Comparison of ENCODE assay signal across 8 mouse cellular contexts in genomic region chr2:80266894-80267293, GRCm38 (mm10). TPM values are rescaled to one million over a fixed set of nuclear protein-coding genes. Genes with fewer than 3 reads are reported as not detected.
DNase-seq lines count a peak whose midpoint lies in the region; ATAC-seq lines count a peak whose summit lies in the region.

No protein-coding gene starts in this region.

- no peaks in the 10 kb centered on the region for H3K27me3 ChIP-seq in hindbrain, embryonic 14.5 days (ENCODE audit: control insufficient read depth, insufficient read depth, low read length)

- no peak overlapping the region for H3K27ac ChIP-seq in hindbrain, embryonic 14.5 days

- 24% methylated on average over 11 of the region's 11 CpGs for WGBS in hindbrain, embryonic 14.5 days

- no peak overlapping the region for H3K9ac ChIP-seq in hindbrain, embryonic 14.5 days

- ATAC-seq in hindbrain, embryonic 14.5 days (ENCODE audit: low FRiP score): peak; percentile 59

- H3K4me1 ChIP-seq in hindbrain, embryonic 14.5 days (replicated peaks; ENCODE audit: control insufficient read depth, insufficient read depth, low read length): no peaks in the 10 kb centered on the region

- no peaks in the 10 kb centered on the region for H3K36me3 ChIP-seq in hindbrain, embryonic 14.5 days (replicated peaks; ENCODE audit: control insufficient read depth, insufficient read depth)

- no peaks in the 10 kb centered on the region for H3K9me3 ChIP-seq in hindbrain, embryonic 14.5 days (ENCODE audit: control insufficient read depth, low read length)

- DNase-seq in T-cell, adult 2 months (ENCODE audit: low spot score): peak; percentile 16
- DNase-seq in cerebellum, postnatal 10 days: peak; percentile 73 to 81
- peak; percentile 46 to 66 for DNase-seq in frontal cortex, postnatal 10 days (ENCODE audit: low spot score in 2 of 2)
- DNase-seq in hindbrain, embryonic 14.5 days (ENCODE audit: low spot score): peak; percentile 80
- peak; percentile 43 to 62 for DNase-seq in layer of hippocampus, postnatal 25 days (ENCODE audit: extremely low spot score in 1 of 2, low spot score in 1 of 2)
- DNase-seq in lung, postnatal 14 days: peak; percentile 63
- peak; percentile 23 for DNase-seq in retina, adult 2 months (ENCODE audit: low read depth, low spot score)
- DNase-seq in yolk sac, embryonic 10.5 days (ENCODE audit: low spot score): peak; percentile 32

- no peak overlapping the region for H3K4me3 ChIP-seq in hindbrain, embryonic 14.5 days (replicated peaks; ENCODE audit: low read length)

- H3K4me2 ChIP-seq in hindbrain, embryonic 14.5 days (replicated peaks): 0 out of 2 replicates have a peak overlapping the region, but pooled peaks have one; percentile 8

RNA-seq across cellular contexts. Expression of gene Prdx6b, which starts 25.4 kb away (rescaled TPM):
- polyA plus RNA-seq in hindbrain, embryonic 14.5 days (2014; fragmentation: Nextera tagmentation; extraction: Ambion mirVana): not detected in 2 replicates
- not detected for total RNA-seq in layer of hippocampus, postnatal 25 days (2021)

RNA-seq across cellular contexts. Expression of gene Dnajc10, which starts 48.4 kb away (rescaled TPM):
- 72.7 and 78.6 TPM in 2 replicates for polyA plus RNA-seq in hindbrain, embryonic 14.5 days (2014; fragmentation: Nextera tagmentation; extraction: Ambion mirVana)
- 10 to 100 TPM; 55.6 to 59.3 TPM for total RNA-seq in layer of hippocampus, postnatal 25 days (2021)

Comparison
In these comparisons a context has a peak if more than half of its experiments do, and no peak if none do; other contexts are left out.
1. DNase-seq: peak in every context shown above with its lines; median percentile 80 in hindbrain, embryonic 14.5 days; 77 in cerebellum, postnatal 10 days; 63 in lung, postnatal 14 days; 56 in frontal cortex, postnatal 10 days; 52 in layer of hippocampus, postnatal 25 days; 32 in yolk sac, embryonic 10.5 days; 23 in retina, adult 2 months; 16 in T-cell, adult 2 months.